Mouse (Mus musculus) spleen, postnatal 10 days (tissue): ENCODE measurements at regions not wholly inside any gene's neighbourhood (a gene's known extent, or its start where the extent isn't known, plus 50 kb on each side); places are given as distances from the start of the nearest gene placed in this dataset.

Experiments used
- DNase-seq, 2 experiments: peaks; one replicate each; pipeline ENCODE4 v3.0.0; 2021 to 2022; ENCODE audit warnings: low spot score in 2 of 2

- DNase-seq, result no peak
Measured at GRCm38 (mm10) chr1:125307223-125307622, 128.3 kb downstream of the Actr3 start.

DNA sequence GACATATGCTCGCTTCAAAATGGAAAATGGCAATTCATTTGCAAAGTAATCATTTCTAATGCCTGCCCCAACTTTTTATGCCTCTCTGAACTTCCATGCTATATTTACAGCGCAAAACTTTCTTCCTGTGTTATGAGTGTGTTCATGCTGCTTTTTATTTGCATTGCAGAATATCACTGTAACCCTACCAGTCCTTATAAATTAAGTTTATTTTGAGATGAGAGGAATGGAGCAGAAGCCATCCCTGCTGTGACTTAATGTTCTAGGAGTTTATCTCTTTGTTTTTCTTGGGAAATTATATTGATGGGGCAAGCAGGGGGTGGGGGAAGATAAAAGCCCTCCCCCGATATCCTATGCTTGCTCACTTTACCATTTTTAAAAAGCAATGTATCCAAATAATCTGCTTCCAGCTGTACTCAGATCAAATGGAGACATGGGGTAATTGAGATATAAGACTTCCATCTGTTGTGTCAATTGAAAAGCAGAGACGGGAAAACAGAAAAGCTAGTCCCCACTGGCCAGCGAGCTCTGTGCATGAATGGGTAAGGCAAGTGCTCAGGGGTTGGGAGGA is 136.9 kb downstream of the Actr3 start:
- no peak for DNase-seq

DNA sequence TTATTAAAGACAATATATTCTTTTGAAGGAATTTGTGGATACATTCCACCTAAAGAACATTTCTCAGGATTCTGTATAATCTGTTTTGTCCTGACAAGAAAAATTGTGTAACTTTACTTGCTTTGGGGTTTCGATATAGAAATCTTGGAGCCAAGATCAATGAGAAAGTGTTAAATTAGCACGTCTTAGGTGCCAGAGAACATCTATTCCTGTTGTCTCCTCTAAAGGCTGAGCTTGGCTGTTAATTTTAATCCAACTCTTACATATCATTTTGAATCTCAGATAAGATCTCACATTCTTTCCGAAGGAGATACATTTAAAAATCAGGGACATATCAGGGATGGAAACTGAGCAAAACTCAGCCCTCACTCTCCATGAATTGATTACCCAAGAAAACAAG is 139.9 kb downstream of the Actr3 start:
- no peak for DNase-seq

- DNase-seq, result no peak
Measured at GRCm38 (mm10) chr1:125290320-125291021, 145.1 kb downstream of the Actr3 start.

DNA sequence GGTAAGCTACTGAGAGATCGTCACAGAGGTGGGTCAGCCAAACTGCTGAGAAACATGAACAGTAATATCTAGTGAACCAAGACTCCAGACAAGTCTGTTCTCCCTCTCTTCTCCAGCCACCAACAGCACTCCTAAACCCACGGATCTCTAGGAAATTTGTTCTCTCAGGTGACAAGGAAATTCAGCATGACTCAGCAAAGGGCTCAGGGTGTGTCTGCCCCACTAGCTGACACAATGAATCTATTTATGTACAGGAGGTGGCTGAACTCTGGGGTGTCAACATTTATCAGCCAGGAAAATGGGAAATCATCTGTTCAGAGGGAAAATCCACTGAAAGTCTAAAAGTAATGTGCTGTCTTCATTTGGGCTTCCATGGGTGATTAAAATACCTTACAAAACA is 149.2 kb downstream of the Actr3 start:
- no peak for DNase-seq

DNA sequence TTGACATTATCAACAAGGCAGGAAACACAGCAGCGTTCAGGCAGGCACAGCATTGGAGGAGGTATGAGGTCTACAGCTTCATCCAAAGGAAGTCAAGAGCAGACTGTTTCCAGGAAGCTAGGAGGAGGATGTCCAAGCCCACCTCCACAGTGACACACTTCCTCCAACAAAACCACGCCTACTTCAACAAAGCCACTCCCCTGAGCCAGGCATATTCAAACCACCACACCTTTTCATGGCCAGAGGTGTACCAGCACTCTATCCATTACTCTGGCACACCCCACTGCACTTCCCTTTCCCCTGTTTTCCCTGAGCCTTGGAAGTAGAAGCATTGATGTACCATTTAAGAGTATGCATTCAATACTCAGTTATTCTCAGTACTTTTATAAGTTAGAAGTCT is 150.8 kb downstream of the Actr3 start:
- no peak for DNase-seq

DNA sequence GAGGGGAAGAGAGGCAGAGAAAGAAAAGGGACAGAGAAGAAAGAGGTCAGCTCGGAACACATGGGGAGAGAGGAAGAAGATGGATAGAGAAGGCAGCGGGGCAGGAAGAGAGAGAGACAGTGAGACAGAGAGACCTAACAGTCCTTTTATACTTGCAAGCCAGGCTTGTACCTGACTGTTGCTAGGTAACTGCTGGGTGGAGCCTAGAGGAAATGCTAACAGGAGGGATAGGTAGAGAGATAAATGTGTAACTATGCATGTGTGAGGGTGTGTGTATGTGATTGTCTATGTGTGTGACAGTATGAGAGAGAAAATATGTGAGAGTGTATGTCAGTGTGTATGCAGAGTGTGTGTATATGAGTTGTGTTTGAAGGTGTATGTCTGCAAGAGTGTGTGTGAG is 161.8 kb downstream of the Actr3 start:
- no peak for DNase-seq

- no peak for DNase-seq
Measured at GRCm38 (mm10) chr1:125263684-125264083, 171.8 kb downstream of the Actr3 start.

DNA sequence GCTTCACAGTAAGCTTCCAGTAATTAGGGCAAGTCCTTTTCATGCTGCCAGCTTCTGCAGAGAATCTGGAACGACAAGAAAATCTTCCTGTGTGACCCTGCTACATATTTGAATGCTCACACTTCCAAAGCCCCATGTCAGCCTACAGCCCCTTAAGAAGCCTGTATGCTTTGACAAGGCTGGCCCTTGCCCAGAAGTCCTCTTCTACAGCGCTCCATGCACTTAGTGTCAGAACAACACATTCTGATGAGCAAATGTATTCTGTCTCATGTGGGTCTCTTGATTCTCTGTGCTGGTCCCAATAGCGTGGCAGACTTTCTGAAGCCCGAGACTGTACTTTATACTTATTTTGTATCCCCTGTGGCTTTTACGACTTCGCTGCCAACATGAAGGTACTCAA is 172.5 kb downstream of the Actr3 start:
- DNase-seq, result no peak

GRCm38 (mm10) chr1:125242345-125242744 is 193.2 kb downstream of the Actr3 start:
- DNase-seq, result no peak

GRCm38 (mm10) chr1:125241717-125242116 is 193.8 kb downstream of the Actr3 start:
- no peak for DNase-seq

GRCm38 (mm10) chr1:125237595-125237988 is 197.9 kb downstream of the Actr3 start:
- DNase-seq, result no peak

- DNase-seq, result no peak
Measured at GRCm38 (mm10) chr1:125236948-125237594, 198.5 kb downstream of the Actr3 start.

GRCm38 (mm10) chr1:125234747-125235146 is 200.8 kb downstream of the Actr3 start:
- DNase-seq, result no peak

DNA sequence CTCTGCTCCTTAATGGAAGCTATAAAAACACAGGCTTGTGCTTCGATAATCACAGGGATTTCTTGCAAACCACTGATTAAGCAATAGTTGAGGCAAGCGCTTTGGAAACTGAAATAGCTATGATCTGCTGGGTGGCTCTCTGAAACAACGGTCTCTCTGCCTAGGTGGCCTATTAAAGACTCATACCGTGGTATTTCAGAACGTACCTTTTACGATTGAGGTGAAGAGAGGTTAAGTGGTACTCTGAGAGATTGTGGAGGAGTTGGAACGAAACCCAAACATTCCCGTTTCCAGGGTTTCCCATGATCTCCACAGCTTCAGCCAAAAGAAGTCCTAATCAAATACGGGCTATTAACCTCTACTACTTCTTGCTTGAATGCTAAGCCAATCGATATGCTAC is 212.2 kb downstream of the Actr3 start:
- no peak for DNase-seq

DNA sequence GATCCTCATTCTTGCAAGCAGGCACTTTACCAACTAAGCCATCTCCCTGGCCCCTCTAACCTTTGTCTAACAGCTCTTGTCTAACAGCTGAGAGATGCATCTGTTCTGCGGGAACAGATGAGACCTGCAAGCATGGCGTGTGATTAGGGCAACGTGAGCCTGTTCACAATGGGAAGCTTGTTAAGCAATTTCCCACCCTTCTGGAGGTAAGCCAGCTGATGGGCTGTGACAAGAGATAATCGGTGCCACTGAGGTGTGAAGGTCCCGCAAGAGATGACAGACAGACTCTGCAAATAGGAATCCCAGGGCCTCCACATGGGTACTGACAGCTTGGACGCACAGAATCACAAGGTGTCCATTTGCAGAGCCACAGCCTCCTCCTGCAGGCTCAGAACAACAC is 219.3 kb downstream of the Actr3 start:
- no peak for DNase-seq

- DNase-seq, result no peak
Measured at GRCm38 (mm10) chr1:125187091-125187490, 248.4 kb downstream of the Actr3 start.

- no peak for DNase-seq
Measured at GRCm38 (mm10) chr1:125176124-125176937, 259.2 kb downstream of the Actr3 start.

DNA sequence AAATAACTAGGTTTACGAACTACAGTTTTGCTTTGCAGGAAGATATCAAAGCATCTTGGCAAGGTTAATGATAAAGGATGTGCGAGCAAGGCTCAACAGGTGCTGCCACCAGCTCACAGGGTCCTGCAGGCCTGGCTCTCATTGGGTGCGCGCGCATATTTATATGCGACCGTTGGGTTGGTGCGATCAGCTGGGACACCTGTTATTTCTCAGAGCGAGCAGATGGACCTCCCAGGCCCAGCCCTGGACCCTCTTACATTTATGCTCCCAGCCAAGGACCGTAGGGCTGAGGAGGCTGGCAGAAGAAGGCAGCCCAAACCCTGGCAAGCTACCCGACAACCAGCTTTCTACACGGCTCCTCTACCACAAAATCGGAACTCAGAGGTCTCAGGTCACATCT is 260.8 kb downstream of the Actr3 start:
- DNase-seq, result no peak

DNA sequence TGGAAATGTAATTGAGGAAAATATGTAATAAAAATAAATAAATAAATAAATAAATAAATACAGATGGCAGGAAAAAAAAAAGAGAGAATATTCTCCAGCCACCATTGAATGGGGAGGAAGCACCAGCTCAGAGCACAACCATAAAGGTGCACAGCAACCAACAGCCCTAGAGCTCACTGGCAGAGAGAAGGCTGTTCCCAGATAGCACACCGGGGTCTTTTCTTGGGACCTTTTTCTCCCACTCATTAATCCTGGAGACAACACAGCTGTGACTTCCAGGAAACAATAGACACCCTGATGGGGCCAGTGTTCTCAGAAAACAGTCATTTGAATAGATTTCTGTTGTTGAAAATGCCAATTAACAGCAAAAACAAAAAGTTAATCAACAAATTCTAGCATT is 263.1 kb downstream of the Actr3 start:
- DNase-seq, result no peak

DNA sequence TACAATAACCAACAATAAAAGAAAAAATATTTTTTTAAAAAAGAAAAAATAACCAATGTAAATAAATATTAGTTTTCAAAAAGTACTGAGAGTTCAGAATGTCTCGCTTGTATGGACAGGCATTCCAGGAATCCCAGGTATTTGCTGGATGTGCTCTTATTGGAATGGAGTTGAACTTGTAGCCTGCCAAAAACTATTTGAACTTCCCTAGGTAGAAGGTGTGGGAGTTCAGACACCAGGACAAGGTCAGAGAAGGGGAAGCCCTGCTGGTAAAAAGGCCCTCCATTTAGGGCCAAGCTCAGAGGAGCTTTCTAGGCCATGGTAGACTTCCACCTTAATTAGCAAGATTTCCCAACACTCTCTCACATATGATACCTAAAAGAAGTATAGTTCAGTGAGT is 270.3 kb downstream of the Actr3 start:
- DNase-seq, result no peak

- DNase-seq, result no peak
Measured at GRCm38 (mm10) chr1:125158481-125158880, 277.0 kb downstream of the Actr3 start.

DNA sequence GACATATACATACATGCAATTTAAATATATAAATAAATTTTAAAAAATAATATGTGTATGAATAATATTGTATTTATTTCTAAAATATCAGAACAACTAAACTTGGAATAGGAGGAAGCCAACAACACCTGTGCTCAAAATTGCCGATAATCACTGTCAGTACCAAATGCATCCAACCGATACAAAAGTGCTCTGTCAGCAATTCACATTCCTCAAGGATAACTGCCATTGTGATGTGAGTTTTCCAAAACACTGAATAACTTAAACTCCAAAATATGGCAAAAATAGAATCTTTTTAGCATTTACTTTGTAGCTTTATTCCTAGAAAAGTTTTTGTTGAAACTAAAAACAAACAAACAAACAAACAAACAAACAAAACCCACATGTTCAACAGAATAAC is 279.4 kb downstream of the Actr3 start:
- DNase-seq, result no peak
